Mouse (Mus musculus) bone marrow, adult 2 months (tissue): ENCODE data around the gene Ldb2.

ENCODE experiments used
- CTCF ChIP-seq: fragments of 200-500 bp; IDR thresholded peaks from 2 replicates; pipeline ENCODE4 v1.5.1; 2011; ENCODE audit warnings: low read length, control low read depth; ENCODE audit not compliant: control insufficient read depth, insufficient read depth
- POLR2A ChIP-seq: fragments of 200-500 bp; IDR thresholded peaks from 2 replicates; pipeline ENCODE4 v1.6.1; 2011; ENCODE audit warnings: low read depth, mild to moderate bottlenecking, control low read depth, low read length, borderline replicate concordance; ENCODE audit not compliant: control insufficient read depth

DNA sequence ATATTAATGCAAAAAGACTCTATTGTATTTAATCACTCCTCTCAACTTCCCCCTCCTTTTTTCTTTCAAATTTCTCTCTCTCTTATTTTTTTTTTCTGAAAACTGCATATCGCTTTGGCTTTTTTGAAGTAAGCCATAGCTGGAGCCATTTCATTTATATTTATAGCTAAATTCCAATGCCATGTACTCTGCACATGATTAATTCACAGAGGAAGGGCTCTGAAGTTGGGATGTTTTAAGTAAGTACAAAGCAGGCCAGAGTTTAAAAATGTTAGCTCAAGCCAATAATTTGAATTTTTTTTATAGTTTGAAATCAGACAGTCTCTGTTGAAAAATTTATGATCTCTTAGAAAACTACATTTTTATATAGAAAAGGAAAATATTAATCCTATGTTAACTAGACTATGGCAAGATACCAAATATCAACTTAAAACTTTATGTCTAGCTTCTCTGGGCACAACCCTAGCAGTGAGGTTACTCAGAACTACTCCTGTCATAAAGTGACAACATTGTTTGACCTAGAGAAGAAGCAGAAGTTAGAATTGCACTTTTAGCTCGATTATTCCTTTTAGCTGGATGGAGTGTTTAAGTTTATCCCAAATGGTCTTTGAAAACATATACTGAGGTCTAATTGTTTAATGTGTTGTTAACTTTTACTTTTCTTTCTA, 222.7 kb downstream of the Ldb2 start:
- TF ChIP-seq CTCF (no peak), POLR2A (no peak)
